In the genomic region with DNA sequence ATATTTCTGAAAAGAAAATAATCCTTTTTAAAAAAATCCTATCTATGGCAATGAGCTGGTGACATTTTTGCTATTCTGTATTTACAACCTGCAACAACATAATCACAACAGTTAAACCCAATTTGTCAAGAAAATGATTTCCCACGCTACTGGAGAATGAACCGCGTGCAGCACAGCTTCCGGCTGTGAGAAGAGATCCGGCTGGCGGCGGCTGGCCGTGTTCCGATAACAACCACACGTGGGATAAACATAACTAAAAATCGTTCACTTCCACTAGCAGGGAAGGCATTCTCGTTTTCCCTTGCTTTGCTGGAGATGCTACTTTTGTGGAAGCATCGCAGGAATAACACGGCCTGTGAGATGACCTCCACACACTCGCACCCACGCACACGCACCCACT, we compare ENCODE assay signal across 22 mouse cellular contexts.
DNase-seq lines count a peak whose midpoint lies in the region; ATAC-seq and TF ChIP-seq lines count a peak whose summit lies in the region.
"Had no signal": no experiment of that assay in that cellular context is flagged by ENCODE, and none has a peak within 500 bp of the region (broad histone marks: within the 10 kb centered on the region; RNA-seq: fewer than 3 reads in every experiment).

No protein-coding gene starts in this region.

- no peaks in the 10 kb centered on the region for H3K36me3 ChIP-seq in kidney, postnatal 0 days (ENCODE audit: insufficient read depth, low read length)
- no peaks in the 10 kb centered on the region for H3K36me3 ChIP-seq in kidney, embryonic 15.5 days
- H3K36me3 ChIP-seq in lung, embryonic 14.5 days (ENCODE audit: insufficient read depth), result no peaks in the 10 kb centered on the region
- no peaks in the 10 kb centered on the region for H3K36me3 ChIP-seq in testis, adult 2 months (ENCODE audit: control insufficient read depth, insufficient read depth, low read length)
- no peaks in the 10 kb centered on the region for H3K36me3 ChIP-seq in limb, embryonic 10.5 days
- H3K36me3 ChIP-seq: embryonic facial prominence, embryonic 12.5 days; forebrain, embryonic 15.5 days; G1E; heart, embryonic 10.5 days; hindbrain, embryonic 12.5 days had no signal

- ATAC-seq in kidney, postnatal 0 days (replicated peaks; ENCODE audit: low FRiP score, low read depth), result no peak
- ATAC-seq in kidney, embryonic 15.5 days (replicated peaks; ENCODE audit: low FRiP score), result no peak
- ATAC-seq in lung, embryonic 14.5 days (ENCODE audit: insufficient read depth), result no peak
- ATAC-seq: activated CD4-positive, CD25-positive, alpha-beta regulatory T cell, adult 4 months; forebrain, embryonic 15.5 days had no signal

- no peak overlapping the region for H3K9ac ChIP-seq in kidney, postnatal 0 days (ENCODE audit: low read depth, low read length)
- H3K9ac ChIP-seq in kidney, embryonic 15.5 days, result no peak overlapping the region
- no peak overlapping the region for H3K9ac ChIP-seq in lung, embryonic 14.5 days
- H3K9ac ChIP-seq: embryonic facial prominence, embryonic 12.5 days; forebrain, embryonic 15.5 days; hindbrain, embryonic 12.5 days had no signal

- no peaks in the 10 kb centered on the region for H3K27me3 ChIP-seq in kidney, postnatal 0 days (ENCODE audit: insufficient read depth, low read length)
- peaks cover 5% of the 10 kb centered on the region; the same call in 1 of the 2 replicates for H3K27me3 ChIP-seq in kidney, embryonic 15.5 days
- H3K27me3 ChIP-seq in lung, embryonic 14.5 days (ENCODE audit: insufficient read depth, low read length), result peaks cover 6% of the 10 kb centered on the region; the same call in 1 of the 2 replicates
- no peaks in the 10 kb centered on the region for H3K27me3 ChIP-seq in testis, adult 2 months (ENCODE audit: control insufficient read depth, insufficient read depth, low read length)
- H3K27me3 ChIP-seq in limb, embryonic 10.5 days (ENCODE audit: low read depth, poor library complexity, severe bottlenecking), result no peaks in the 10 kb centered on the region
- H3K27me3 ChIP-seq: embryonic facial prominence, embryonic 12.5 days; forebrain, embryonic 15.5 days; hindbrain, embryonic 12.5 days had no signal

- no peaks in the 10 kb centered on the region for H3K4me1 ChIP-seq in kidney, postnatal 0 days (replicated peaks; ENCODE audit: insufficient read depth, low read length)
- H3K4me1 ChIP-seq in kidney, embryonic 15.5 days, result no peaks in the 10 kb centered on the region
- H3K4me1 ChIP-seq in lung, embryonic 14.5 days (ENCODE audit: insufficient read depth), result no peaks in the 10 kb centered on the region
- no peaks in the 10 kb centered on the region; the same call in 1 of the 2 replicates for H3K4me1 ChIP-seq in testis, adult 2 months (ENCODE audit: control insufficient read depth, insufficient read depth, low read length)
- peaks cover 51% of the 10 kb centered on the region for H3K4me1 ChIP-seq in limb, embryonic 10.5 days
- H3K4me1 ChIP-seq: embryonic facial prominence, embryonic 12.5 days; forebrain, embryonic 15.5 days; heart, embryonic 10.5 days had no signal

- no peak overlapping the region for H3K4me3 ChIP-seq in kidney, postnatal 0 days (replicated peaks; ENCODE audit: low read depth, low read length)
- H3K4me3 ChIP-seq in kidney, embryonic 15.5 days (replicated peaks), result no peak overlapping the region
- H3K4me3 ChIP-seq in lung, embryonic 14.5 days (ENCODE audit: low read depth, low read length), result no peak overlapping the region
- peak overlapping the region; percentile 20 for H3K4me3 ChIP-seq in testis, adult 2 months (ENCODE audit: control insufficient read depth, low read depth, low read length)
- H3K4me3 ChIP-seq in limb, embryonic 10.5 days, result no peak overlapping the region
- H3K4me3 ChIP-seq: embryonic facial prominence, embryonic 12.5 days; forebrain, embryonic 15.5 days; heart, embryonic 10.5 days; hindbrain, embryonic 12.5 days had no signal

- no peak for TF ChIP-seq CTCF in kidney, postnatal 0 days (IDR thresholded peaks at IDR 0.05; ENCODE audit: low read depth)
- TF ChIP-seq CTCF in lung, embryonic 14.5 days (IDR thresholded peaks at IDR 0.05; ENCODE audit: low read depth), result no peak
- no peak for TF ChIP-seq CTCF in testis, adult 2 months (IDR thresholded peaks at IDR 0.05; ENCODE audit: control insufficient read depth, insufficient read depth, insufficient replicate concordance, low read depth, low read length)

- WGBS in kidney, postnatal 0 days, result 86% methylated on average over 17 of the region's 17 CpGs
- 79% methylated on average over 17 of the region's 17 CpGs for WGBS in kidney, embryonic 15.5 days
- 63% methylated on average over 17 of the region's 17 CpGs for WGBS in lung, embryonic 14.5 days
- 94% methylated on average over 17 of the region's 17 CpGs for WGBS in limb, embryonic 10.5 days

- TF ChIP-seq POLR2A in testis, adult 2 months (IDR thresholded peaks at IDR 0.05; ENCODE audit: control insufficient read depth, low read depth, low read length), result no peak

- peak; percentile 35 for DNase-seq in kidney, postnatal 0 days (ENCODE audit: low spot score)
- peak; percentile 59 for DNase-seq in lung, embryonic 14.5 days
- DNase-seq in lung, postnatal 14 days, result no peak
- DNase-seq in testis, postnatal 14 days (ENCODE audit: low spot score), result no peak
- DNase-seq in limb, embryonic 10.5 days (ENCODE audit: low spot score), result no peak
- DNase-seq in frontal cortex, postnatal 14 days (ENCODE audit: low spot score in 2 of 2), result no peak
- DNase-seq: adrenal gland, postnatal 14 days; cerebellum, adult 11-12 months; cerebellum, adult 9-10 months; cerebellum, postnatal 25 days; gastrocnemius, postnatal 10 days; heart, adult 18-20 months; heart, postnatal 10 days; heart, postnatal 4 days had no signal

- no peak overlapping the region for H3K4me2 ChIP-seq in kidney, postnatal 0 days (ENCODE audit: low read length)
- H3K4me2 ChIP-seq in kidney, embryonic 15.5 days, result no peak overlapping the region
- H3K4me2 ChIP-seq in lung, embryonic 14.5 days, result no peak overlapping the region
- H3K4me2 ChIP-seq: embryonic facial prominence, embryonic 12.5 days; forebrain, embryonic 15.5 days; hindbrain, embryonic 12.5 days had no signal

- no peak overlapping the region for H3K27ac ChIP-seq in kidney, postnatal 0 days
- H3K27ac ChIP-seq in kidney, embryonic 15.5 days, result no peak overlapping the region
- H3K27ac ChIP-seq in lung, embryonic 14.5 days (ENCODE audit: low read depth), result no peak overlapping the region
- no peak overlapping the region for H3K27ac ChIP-seq in testis, adult 2 months (ENCODE audit: control insufficient read depth, insufficient read depth, low read depth, low read length)
- H3K27ac ChIP-seq in limb, embryonic 10.5 days, result peak overlapping the region; percentile 46; the same call in 1 of the 2 replicates
- H3K27ac ChIP-seq: embryonic facial prominence, embryonic 12.5 days; forebrain, embryonic 15.5 days; heart, embryonic 10.5 days; hindbrain, embryonic 12.5 days had no signal

- H3K9me3 ChIP-seq in kidney, postnatal 0 days (replicated peaks; ENCODE audit: low read length), result no peaks in the 10 kb centered on the region
- H3K9me3 ChIP-seq in kidney, embryonic 15.5 days (replicated peaks), result no peaks in the 10 kb centered on the region
- no peaks in the 10 kb centered on the region for H3K9me3 ChIP-seq in lung, embryonic 14.5 days (ENCODE audit: low read depth, low read length)
- H3K9me3 ChIP-seq in limb, embryonic 10.5 days (replicated peaks), result no peaks in the 10 kb centered on the region
- H3K9me3 ChIP-seq: embryonic facial prominence, embryonic 12.5 days; forebrain, embryonic 15.5 days; G1E; heart, embryonic 10.5 days; hindbrain, embryonic 12.5 days had no signal

Comparison
In these comparisons a context has a peak if more than half of its experiments do, and no peak if none do; other contexts are left out.
1. DNase-seq: peak in kidney, postnatal 0 days (single experiment) and lung, embryonic 14.5 days (single experiment); none in lung, postnatal 14 days (single experiment), testis, postnatal 14 days (single experiment), limb, embryonic 10.5 days (single experiment) and frontal cortex, postnatal 14 days (0 of 2).